Mouse (Mus musculus) hindbrain, embryonic 14.5 days (tissue): ENCODE results near the gene Trim41. TPM values are rescaled to one million over a fixed set of nuclear protein-coding genes. Genes with fewer than 3 reads are reported as not detected.

Experiments
- ATAC-seq: fragments of 200-750 bp; cut with Nextera tagmentation; 2 replicates; pipeline ENCODE4 v1.8.0; 2017; ENCODE audit warnings: moderate number of reproducible peaks, mild to moderate bottlenecking, moderate TSS enrichment, moderate library complexity; ENCODE audit not compliant: low FRiP score
- DNase-seq: peaks from one replicate; pipeline ENCODE4 v3.0.0-alpha.2; 2015; ENCODE audit warnings: low spot score
- H3K27ac ChIP-seq: fragments of 300-500 bp; sonication (generic); 2 replicates; pipeline ENCODE4 v1.5.1; 2014; ENCODE audit warnings: mild to moderate bottlenecking, moderate library complexity
- H3K27me3 ChIP-seq: fragments of 300-500 bp; sonication (generic); 2 replicates; pipeline ENCODE4 v1.6.1; 2014; ENCODE audit warnings: mild to moderate bottlenecking, low read length, mixed read lengths; ENCODE audit not compliant: control insufficient read depth, insufficient read depth
- H3K36me3 ChIP-seq: fragments of 300-500 bp; sonication (generic); replicated peaks from 2 replicates; pipeline ENCODE4 v1.6.1; 2014; ENCODE audit not compliant: control insufficient read depth, insufficient read depth
- H3K4me1 ChIP-seq: fragments of 300-500 bp; sonication (generic); replicated peaks from 2 replicates; pipeline ENCODE4 v1.6.1; 2014; ENCODE audit warnings: antibody characterized with exemption, low read length, mixed read lengths; ENCODE audit not compliant: control insufficient read depth, insufficient read depth
- H3K4me2 ChIP-seq: fragments of 300-500 bp; sonication (generic); replicated peaks from 2 replicates; pipeline ENCODE4 v1.6.1; 2014; ENCODE audit warnings: mild to moderate bottlenecking, moderate library complexity
- H3K4me3 ChIP-seq: fragments of 300-500 bp; sonication (generic); replicated peaks from 2 replicates; pipeline ENCODE4 v1.5.1; 2014; ENCODE audit warnings: mild to moderate bottlenecking, low read length
- H3K9ac ChIP-seq: fragments of 300-500 bp; sonication (generic); 2 replicates; pipeline ENCODE4 v1.6.1; 2014
- H3K9me3 ChIP-seq: fragments of 300-500 bp; sonication (generic); 2 replicates; pipeline ENCODE4 v1.6.1; 2016; ENCODE audit warnings: low read length; ENCODE audit not compliant: control insufficient read depth
- WGBS: fragments of 180-500 bp; shearing (Covaris S2); extraction: QIAGEN DNeasy Blood & Tissue Kit; methylation state at CpG from one replicate; pipeline ENCODE4 v1.1.7; 2014; 5-methylcytosine and 5-hydroxymethylcytosine counted together
- polyA plus RNA-seq: library from polyadenylated mRNA; unstranded; fragments of >200 nt; fragmentation: Nextera tagmentation; extraction: Ambion mirVana; gene quantifications from 2 replicates; pipeline ENCODE4 v1.2.1, GENCODE M21; 2014

Gene Trim41
- polyA plus RNA-seq, 1 experiment from 2014 or later: 5.6 TPM

DNA sequence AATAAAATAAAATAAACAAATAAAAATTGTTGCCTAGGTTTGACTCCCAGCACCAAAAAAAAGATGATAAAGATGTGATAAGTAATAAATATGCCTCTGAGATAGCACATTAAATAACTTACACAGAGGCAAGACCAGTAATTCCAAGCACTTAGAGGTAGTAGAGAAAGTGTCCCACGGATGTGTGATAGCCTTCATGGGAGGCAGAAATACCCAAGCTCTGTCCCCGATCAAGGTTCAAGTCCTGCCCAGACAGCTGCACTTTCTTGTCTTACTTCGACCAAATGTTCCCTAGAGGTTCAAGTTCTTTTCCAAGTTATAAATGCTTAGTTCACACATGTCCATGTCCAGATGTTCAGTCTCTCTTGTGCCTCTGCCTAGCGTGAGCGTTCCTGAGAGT, 27.9 kb downstream of the Trim41 start:
- WGBS: 86% methylated on average over 5 of the region's 5 CpGs
- Histone ChIP-seq H3K9ac (no peak overlapping the region), H3K4me2 (no peak overlapping the region), H3K27me3 (no peaks in the 10 kb centered on the region), H3K4me1 (no peaks in the 10 kb centered on the region), H3K4me3 (no peak overlapping the region), H3K27ac (no peak overlapping the region), H3K36me3 (no peaks in the 10 kb centered on the region), H3K9me3 (no peaks in the 10 kb centered on the region)
- DNase-seq (no peak), ATAC-seq (no peak)

DNA sequence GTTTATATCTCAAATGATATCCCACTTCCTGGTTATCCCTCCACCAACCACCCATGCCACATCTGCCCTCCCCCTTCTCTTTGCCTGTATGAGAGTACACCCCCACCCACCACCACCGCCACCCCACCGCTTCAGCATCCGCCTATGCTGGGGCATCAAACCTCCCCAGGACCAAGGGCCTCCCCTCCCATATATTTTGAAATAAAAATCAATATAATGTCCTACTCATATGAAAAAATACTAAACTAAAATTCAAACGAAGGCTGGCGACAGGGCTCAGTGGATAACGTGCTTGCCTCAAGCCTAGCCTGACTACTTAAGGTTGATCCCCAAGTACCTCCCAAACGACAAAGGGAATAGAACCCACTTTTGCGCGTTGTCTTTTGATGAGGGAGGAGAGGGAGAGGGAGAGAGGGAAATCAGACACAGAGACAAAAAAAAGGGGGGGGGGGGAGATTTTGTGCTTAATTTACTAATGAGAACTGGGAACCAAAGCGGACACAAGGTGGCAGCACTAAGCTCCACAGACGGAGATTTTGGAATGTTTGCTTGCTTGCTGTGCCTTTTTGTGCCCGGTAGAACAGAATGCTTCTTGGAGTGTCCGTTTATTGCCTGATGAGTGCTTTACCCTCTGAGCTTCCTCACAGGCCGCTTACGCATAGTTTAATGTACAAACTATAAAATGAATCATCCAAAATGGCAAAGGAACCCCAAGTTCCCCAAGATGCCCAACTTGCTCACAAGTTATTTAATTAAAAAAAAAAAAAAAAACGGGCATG, 28.7 kb downstream of the Trim41 start:
- Histone ChIP-seq H3K4me2 (peak overlapping the region; percentile 64), H3K36me3 (no peaks in the 10 kb centered on the region), H3K9ac (peak overlapping the region; percentile 65), H3K27me3 (no peaks in the 10 kb centered on the region), H3K27ac (peak overlapping the region; percentile 32; the same call in 1 of the 2 replicates), H3K4me1 (no peaks in the 10 kb centered on the region), H3K9me3 (no peaks in the 10 kb centered on the region), H3K4me3 (peak overlapping the region; percentile 39)
- ATAC-seq (peak; percentile 87), DNase-seq (peak; percentile 83)
- whole genome bisulfite sequencing: 5% methylated on average over 16 of the region's 16 CpGs

DNA sequence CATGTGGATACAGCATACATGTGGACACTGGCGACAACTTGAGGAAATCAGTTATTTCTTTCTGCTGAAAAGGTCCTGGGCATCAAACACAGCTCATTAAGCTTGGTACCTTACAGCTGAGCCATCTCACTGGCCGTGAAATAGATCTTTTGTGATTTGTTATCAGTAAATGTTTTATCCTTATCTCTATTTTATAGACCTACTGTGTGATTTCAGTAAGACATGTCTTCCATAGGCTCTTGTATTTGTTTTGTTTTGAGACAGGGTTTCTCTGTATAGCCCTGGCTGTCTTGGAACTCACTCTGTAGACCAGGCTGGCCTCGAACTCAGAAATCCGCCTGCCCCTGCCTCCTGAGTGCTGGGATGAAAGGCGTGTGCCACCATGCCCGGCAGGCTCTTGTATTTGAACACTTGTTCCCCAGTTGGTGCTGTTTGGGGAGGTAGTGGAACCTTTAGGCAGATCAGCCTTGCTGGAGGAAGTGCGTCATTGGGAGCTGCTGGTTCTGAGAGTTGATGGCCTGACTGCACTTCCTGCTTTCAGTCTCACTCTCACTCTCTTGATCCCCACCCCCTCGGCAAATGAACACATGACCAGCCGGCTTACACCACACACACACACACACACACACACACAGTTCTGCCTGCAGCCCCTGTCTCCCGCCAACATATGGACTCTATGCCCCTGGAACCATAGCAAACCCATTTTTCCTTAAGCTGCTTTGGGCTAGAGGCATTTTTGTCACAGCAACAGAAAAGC, 29.5 kb downstream of the Trim41 start:
- ATAC-seq: peak; percentile 75
- no peaks in the 10 kb centered on the region for H3K36me3 ChIP-seq
- H3K4me3 ChIP-seq: peak overlapping the region; percentile 39
- DNase-seq: peak; percentile 46
- 0 out of 2 replicates have a peak overlapping the region, but pooled peaks have one; percentile 32 for H3K27ac ChIP-seq
- H3K27me3 ChIP-seq: no peaks in the 10 kb centered on the region
- peak overlapping the region; percentile 64 for H3K4me2 ChIP-seq
- no peaks in the 10 kb centered on the region for H3K4me1 ChIP-seq
- H3K9ac ChIP-seq: peak overlapping the region; percentile 65; the same call in 1 of the 2 replicates
- H3K9me3 ChIP-seq: no peaks in the 10 kb centered on the region
- whole genome bisulfite sequencing: 51% methylated on average over 10 of the region's 10 CpGs

DNA sequence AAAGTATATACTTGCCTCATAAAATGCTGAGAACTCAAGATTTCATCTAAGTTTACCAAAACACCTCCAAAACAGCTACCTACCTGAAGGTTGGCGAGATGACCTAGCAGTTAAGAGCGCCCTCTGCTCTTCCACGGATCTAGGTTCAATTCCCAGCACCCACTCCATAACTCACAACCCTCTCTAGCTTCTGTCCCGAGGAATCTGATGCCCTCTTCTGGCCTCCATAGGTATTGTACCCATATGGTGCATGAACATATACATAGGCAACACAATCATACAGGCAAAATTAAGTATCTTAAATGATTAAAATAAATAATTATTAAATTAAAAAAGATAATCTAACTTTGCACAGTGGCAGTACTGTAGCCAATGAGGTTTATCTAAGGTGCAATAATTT, 34.9 kb downstream of the Trim41 start:
- 83% methylated on average over 4 of the region's 4 CpGs for WGBS
- DNase-seq: no peak
- H3K9ac ChIP-seq: no peak overlapping the region
- H3K4me2 ChIP-seq: no peak overlapping the region
- no peaks in the 10 kb centered on the region for H3K36me3 ChIP-seq
- H3K27ac ChIP-seq: no peak overlapping the region
- H3K9me3 ChIP-seq: no peaks in the 10 kb centered on the region
- H3K27me3 ChIP-seq: no peaks in the 10 kb centered on the region
- no peak for ATAC-seq
- H3K4me1 ChIP-seq: no peaks in the 10 kb centered on the region
- H3K4me3 ChIP-seq: no peak overlapping the region

DNA sequence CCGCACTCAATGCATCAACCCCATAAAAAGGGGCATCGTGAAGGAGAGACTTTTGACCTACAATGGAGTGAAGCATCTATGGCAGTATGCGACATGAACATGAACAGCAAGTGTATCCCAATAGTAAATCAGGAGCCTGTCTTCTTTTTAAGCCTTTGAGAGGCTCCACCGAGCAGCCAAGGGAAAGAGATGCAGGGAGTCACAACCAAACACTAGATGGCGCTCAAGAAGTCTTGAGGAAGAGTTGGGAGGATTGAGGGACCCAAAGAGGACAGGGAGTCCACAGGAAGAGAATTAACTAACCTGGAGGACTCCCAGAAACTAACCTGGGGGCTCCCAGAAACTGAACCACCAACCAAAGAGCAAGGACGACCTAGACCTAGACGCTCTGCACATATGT, 37.7 kb downstream of the Trim41 start:
- 34% methylated on average over 7 of the region's 7 CpGs for WGBS
- Histone ChIP-seq H3K4me2 (no peak overlapping the region), H3K27ac (no peak overlapping the region), H3K4me3 (no peak overlapping the region), H3K27me3 (no peaks in the 10 kb centered on the region), H3K9ac (no peak overlapping the region), H3K9me3 (no peaks in the 10 kb centered on the region), H3K36me3 (no peaks in the 10 kb centered on the region), H3K4me1 (no peaks in the 10 kb centered on the region)
- ATAC-seq: no peak
- DNase-seq: no peak

DNA sequence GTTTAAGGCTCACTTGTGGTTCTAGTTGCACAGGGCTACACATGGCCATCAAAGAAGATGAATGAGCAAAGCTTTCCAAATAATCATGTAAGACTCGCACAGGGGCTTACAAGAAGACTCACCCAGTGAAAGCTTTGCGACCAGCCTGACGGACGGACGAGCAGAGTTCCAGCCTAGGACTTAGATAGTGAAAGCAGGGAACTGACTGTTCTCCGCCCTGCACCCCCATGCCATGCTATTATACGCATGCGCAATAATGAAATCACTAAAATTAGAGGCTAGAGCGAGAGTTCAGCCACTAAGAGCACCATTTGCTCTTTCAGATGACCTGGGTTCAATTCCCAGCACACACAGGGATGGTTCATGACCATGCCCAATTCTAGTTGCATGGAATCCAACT, 39.9 kb downstream of the Trim41 start:
- no peak overlapping the region for H3K4me3 ChIP-seq
- H3K4me2 ChIP-seq: no peak overlapping the region
- H3K9me3 ChIP-seq: no peaks in the 10 kb centered on the region
- DNase-seq: no peak
- no peaks in the 10 kb centered on the region for H3K4me1 ChIP-seq
- no peaks in the 10 kb centered on the region for H3K36me3 ChIP-seq
- no peaks in the 10 kb centered on the region for H3K27me3 ChIP-seq
- ATAC-seq: no peak
- no peak overlapping the region for H3K9ac ChIP-seq
- 92% methylated on average over 9 of the region's 9 CpGs for WGBS
- H3K27ac ChIP-seq: no peak overlapping the region

DNA sequence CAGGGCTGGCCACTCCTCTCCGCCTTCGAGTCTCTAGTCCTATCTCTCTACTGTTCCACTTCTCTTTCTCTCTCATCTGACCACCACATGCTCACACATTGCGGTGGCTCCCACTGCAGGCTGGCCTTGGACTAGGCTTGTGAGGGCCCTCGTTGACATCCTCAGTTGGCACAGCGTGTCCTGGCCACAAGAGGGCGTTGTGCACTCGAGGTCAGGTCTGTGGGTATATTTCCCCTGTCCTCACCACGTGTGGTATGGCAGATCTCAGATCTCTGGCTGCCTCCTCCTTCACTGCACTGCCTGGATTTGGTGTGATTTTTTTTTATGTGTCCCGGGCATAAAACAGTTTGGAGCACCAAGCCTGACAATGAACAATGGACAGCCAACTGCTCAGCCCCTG, 40.5 kb downstream of the Trim41 start:
- DNase-seq: no peak
- WGBS: 46% methylated on average over 9 of the region's 9 CpGs
- Histone ChIP-seq H3K36me3 (no peaks in the 10 kb centered on the region), H3K27ac (no peak overlapping the region), H3K4me3 (no peak overlapping the region), H3K9me3 (no peaks in the 10 kb centered on the region), H3K27me3 (no peaks in the 10 kb centered on the region), H3K9ac (no peak overlapping the region), H3K4me1 (no peaks in the 10 kb centered on the region), H3K4me2 (no peak overlapping the region)
- ATAC-seq: no peak

DNA sequence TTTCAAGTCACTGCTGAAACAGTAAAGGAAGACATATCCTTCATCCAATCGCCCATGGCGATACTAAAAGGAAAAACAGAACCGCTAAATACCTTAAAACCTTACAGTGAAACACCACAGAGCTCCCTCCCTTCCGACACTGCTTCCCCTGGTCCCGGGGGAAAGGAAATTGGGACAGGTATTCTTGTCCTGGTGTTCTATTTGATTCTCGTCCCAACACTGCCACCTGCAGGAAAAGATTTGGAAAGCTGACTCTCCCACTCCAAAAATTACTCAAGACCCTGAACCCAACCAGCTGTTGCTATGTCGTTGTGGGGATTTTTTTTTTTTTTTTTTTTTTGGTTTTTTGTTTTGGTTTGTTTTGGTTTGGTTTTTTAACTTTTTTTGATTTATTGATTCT, 41.7 kb downstream of the Trim41 start:
- Histone ChIP-seq H3K4me3 (no peak overlapping the region), H3K27me3 (no peaks in the 10 kb centered on the region), H3K9me3 (no peaks in the 10 kb centered on the region), H3K4me2 (peak overlapping the region; percentile 41), H3K4me1 (no peaks in the 10 kb centered on the region), H3K9ac (no peak overlapping the region), H3K36me3 (no peaks in the 10 kb centered on the region), H3K27ac (no peak overlapping the region)
- ATAC-seq (0 out of 2 replicates have a peak, but pooled peaks have one; percentile 25), DNase-seq (peak; percentile 83)
- WGBS: 3% methylated on average over 7 of the region's 7 CpGs

DNA sequence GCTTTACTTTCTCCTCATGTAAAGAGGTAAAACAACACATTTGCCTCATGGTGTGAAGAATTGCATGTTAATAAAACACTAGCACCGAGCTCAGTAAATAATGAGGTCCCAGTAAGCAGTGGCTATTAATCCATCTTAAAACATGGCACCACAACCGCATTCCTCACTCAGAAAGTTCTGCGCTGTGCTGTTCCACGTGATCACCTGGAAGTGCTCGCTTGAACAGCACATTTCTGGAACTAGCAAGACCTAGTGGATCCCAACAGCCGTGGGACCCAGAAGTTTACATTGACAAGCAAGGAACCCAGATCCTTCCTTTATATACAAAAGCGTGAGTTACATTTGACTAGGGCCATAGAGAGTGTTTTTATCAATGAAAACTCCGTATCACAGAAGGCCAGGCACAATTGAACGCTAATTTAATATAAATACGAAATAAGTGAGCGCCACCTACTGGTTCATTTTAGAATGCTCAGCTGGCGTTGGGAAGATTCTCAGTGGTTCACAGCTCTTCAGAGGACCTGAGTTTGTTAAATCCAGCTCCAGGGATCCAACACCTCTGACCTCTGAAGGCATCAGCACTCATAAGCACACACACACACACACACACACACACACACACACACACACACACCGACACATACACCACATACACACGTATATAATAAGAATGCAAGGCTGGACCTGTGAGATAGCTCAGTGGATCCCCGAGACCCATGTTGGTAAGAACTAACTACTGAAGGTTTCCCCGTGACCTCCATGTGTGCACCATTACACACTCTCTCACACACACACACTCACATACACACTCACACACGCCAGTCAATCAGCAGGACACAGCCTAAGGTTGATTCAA, 42.5 kb downstream of the Trim41 start:
- ATAC-seq (peak; percentile 51; the same call in 1 of the 2 replicates), DNase-seq (peak; percentile 86)
- 34% methylated on average over 17 of the region's 17 CpGs for WGBS
- H3K27ac ChIP-seq: no peak overlapping the region
- no peaks in the 10 kb centered on the region for H3K9me3 ChIP-seq
- H3K9ac ChIP-seq: no peak overlapping the region
- no peak overlapping the region for H3K4me3 ChIP-seq
- no peaks in the 10 kb centered on the region for H3K27me3 ChIP-seq
- H3K4me2 ChIP-seq: peak overlapping the region; percentile 18
- H3K36me3 ChIP-seq: no peaks in the 10 kb centered on the region
- H3K4me1 ChIP-seq: no peaks in the 10 kb centered on the region
